Mouse (Mus musculus) kidney, adult 2 months (tissue): ENCODE measurements at regions not wholly inside any gene's neighbourhood (a gene's known extent, or its start where the extent isn't known, plus 50 kb on each side); places are given as distances from the start of the nearest gene placed in this dataset.

Experiments
- DNase-seq: peaks from one replicate; pipeline ENCODE4 v3.0.0; 2021
- H3K27ac ChIP-seq: fragments of 200-500 bp; 2 replicates; pipeline ENCODE4 v1.5.1; 2012; ENCODE audit warnings: low read depth, low read length, control low read depth, inconsistent platforms; ENCODE audit not compliant: insufficient read depth
- H3K27me3 ChIP-seq: fragments of 200-500 bp; replicated peaks from 2 replicates; pipeline ENCODE4 v1.6.1; 2012; ENCODE audit warnings: mild to moderate bottlenecking, moderate library complexity, low read length, inconsistent platforms; ENCODE audit not compliant: control insufficient read depth, insufficient read depth
- H3K36me3 ChIP-seq: fragments of 200-500 bp; 2 replicates; pipeline ENCODE4 v1.6.1; 2012; ENCODE audit warnings: mild to moderate bottlenecking, moderate library complexity, low read length, inconsistent platforms; ENCODE audit not compliant: control insufficient read depth, insufficient read depth
- H3K4me1 ChIP-seq: fragments of 200-500 bp; 2 replicates; pipeline ENCODE4 v1.6.1; 2011; ENCODE audit warnings: low read length; ENCODE audit not compliant: control insufficient read depth, insufficient read depth
- H3K4me3 ChIP-seq: fragments of 200-500 bp; 2 replicates; pipeline ENCODE4 v1.5.1; 2011; ENCODE audit warnings: mild to moderate bottlenecking, low read depth, low read length, control low read depth; ENCODE audit not compliant: insufficient read depth
- CTCF ChIP-seq: fragments of 200-500 bp; conservative IDR thresholded peaks from 2 replicates; pipeline ENCODE4 v1.5.1; 2011; ENCODE audit warnings: low read depth, mild to moderate bottlenecking, control low read depth, low read length, moderate library complexity, mixed read lengths; ENCODE audit not compliant: insufficient read depth, insufficient read length
- POLR2A ChIP-seq: fragments of 200-500 bp; IDR thresholded peaks from one replicate; pipeline ENCODE4 v1.6.1; 2011; ENCODE audit warnings: low read depth, low read length, control low read depth
- WGBS: fragments of 180-500 bp; shearing (Covaris S2); methylation state at CpG from one replicate; pipeline ENCODE4 v1.1.7; 2018; 5-methylcytosine and 5-hydroxymethylcytosine counted together

GRCm38 (mm10) chr16:97686561-97686960 lies 75.6 kb upstream of the Tmprss2 start:
- 0 out of 2 replicates have a peak, but pooled peaks cover 3% of the 10 kb centered on the region for H3K4me1 ChIP-seq
- TF ChIP-seq POLR2A (no peak), CTCF (no peak)
- H3K27ac ChIP-seq = no peak overlapping the region
- no peaks in the 10 kb centered on the region for H3K27me3 ChIP-seq
- 70% methylated on average over 4 of the region's 4 CpGs for WGBS
- H3K4me3 ChIP-seq = no peak overlapping the region
- H3K36me3 ChIP-seq = no peaks in the 10 kb centered on the region
- DNase-seq = no peak

GRCm38 (mm10) chr16:97685603-97686285 lies 74.7 kb upstream of the Tmprss2 start:
- Histone ChIP-seq H3K27ac (peak overlapping the region; percentile 48; the same call in 1 of the 2 replicates), H3K4me3 (no peak overlapping the region), H3K4me1 (0 out of 2 replicates have a peak, but pooled peaks cover 3% of the 10 kb centered on the region), H3K36me3 (no peaks in the 10 kb centered on the region), H3K27me3 (no peaks in the 10 kb centered on the region)
- TF ChIP-seq POLR2A = no peak
- no peak for TF ChIP-seq CTCF
- 58% methylated on average over 1 of the region's 1 CpGs for WGBS
- peak; percentile 61 for DNase-seq

- H3K27ac ChIP-seq = no peak overlapping the region
- H3K4me1 ChIP-seq = 0 out of 2 replicates have a peak, but pooled peaks cover 3% of the 10 kb centered on the region
- H3K4me3 ChIP-seq = no peak overlapping the region
- DNase-seq = no peak
- TF ChIP-seq CTCF = no peak
- TF ChIP-seq POLR2A = no peak
- H3K27me3 ChIP-seq = no peaks in the 10 kb centered on the region
- no peaks in the 10 kb centered on the region for H3K36me3 ChIP-seq
- 80% methylated on average over 6 of the region's 6 CpGs for WGBS
Observed at GRCm38 (mm10) chr16:97681191-97681590, 70.2 kb upstream of the Tmprss2 start.

- no peak overlapping the region for H3K4me3 ChIP-seq
- no peak overlapping the region for H3K27ac ChIP-seq
- 68% methylated on average over 1 of the region's 1 CpGs for WGBS
- no peak for TF ChIP-seq POLR2A
- TF ChIP-seq CTCF = no peak
- no peaks in the 10 kb centered on the region for H3K27me3 ChIP-seq
- H3K4me1 ChIP-seq = no peaks in the 10 kb centered on the region
- no peaks in the 10 kb centered on the region for H3K36me3 ChIP-seq
- DNase-seq = no peak
Observed at GRCm38 (mm10) chr16:97679820-97680219, 68.8 kb upstream of the Tmprss2 start.

GRCm38 (mm10) chr16:97679252-97679651 lies 68.3 kb upstream of the Tmprss2 start:
- Histone ChIP-seq H3K4me1 (no peaks in the 10 kb centered on the region), H3K4me3 (no peak overlapping the region), H3K27me3 (no peaks in the 10 kb centered on the region), H3K36me3 (no peaks in the 10 kb centered on the region), H3K27ac (no peak overlapping the region)
- no peak for TF ChIP-seq CTCF
- no peak for TF ChIP-seq POLR2A
- WGBS = 42% methylated on average over 2 of the region's 2 CpGs
- DNase-seq = no peak

GRCm38 (mm10) chr16:97677621-97678020 lies 66.6 kb upstream of the Tmprss2 start:
- TF ChIP-seq POLR2A (no peak), CTCF (no peak)
- DNase-seq = no peak
- Histone ChIP-seq H3K36me3 (no peaks in the 10 kb centered on the region), H3K27ac (no peak overlapping the region), H3K27me3 (no peaks in the 10 kb centered on the region), H3K4me1 (no peaks in the 10 kb centered on the region), H3K4me3 (no peak overlapping the region)
- 80% methylated on average over 2 of the region's 2 CpGs for WGBS

- TF ChIP-seq CTCF (no peak), POLR2A (no peak)
- no peak for DNase-seq
Observed at GRCm38 (mm10) chr16:97673576-97673975, 62.6 kb upstream of the Tmprss2 start.

More at GRCm38 (mm10) chr16:97673576-97673975, 62.6 kb upstream of the Tmprss2 start:
- Histone ChIP-seq H3K27me3 (no peaks in the 10 kb centered on the region), H3K4me3 (no peak overlapping the region), H3K27ac (no peak overlapping the region), H3K36me3 (no peaks in the 10 kb centered on the region), H3K4me1 (no peaks in the 10 kb centered on the region)
- 69% methylated on average over 2 of the region's 2 CpGs for whole genome bisulfite sequencing
